8 mouse cellular contexts compared by ENCODE assay signal in the genomic region with DNA sequence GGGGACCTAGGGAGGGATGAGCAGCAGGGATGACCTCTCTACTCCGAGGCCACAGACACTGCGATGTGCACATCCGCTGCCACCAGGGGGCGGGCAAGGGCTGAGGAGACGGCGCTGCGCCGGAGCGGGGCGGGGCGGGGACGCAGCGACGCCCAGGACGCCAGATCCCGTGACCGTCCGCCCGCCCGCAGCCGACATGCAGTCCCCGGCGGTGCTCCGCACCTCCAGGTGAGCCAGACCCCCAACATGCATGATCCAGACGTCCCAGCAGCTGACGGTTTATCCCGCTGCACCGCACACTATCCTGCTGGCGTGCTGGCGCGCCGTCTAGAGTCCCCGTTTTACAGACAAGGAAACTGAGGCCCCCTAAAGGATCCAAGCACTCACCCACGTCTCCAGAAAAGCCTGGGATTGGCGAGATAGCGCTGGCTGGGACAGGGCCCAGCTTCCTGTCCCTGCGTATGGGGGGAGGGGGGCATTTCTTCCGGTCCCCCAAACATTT. TPM values are rescaled to one million over a fixed set of nuclear protein-coding genes. Genes with fewer than 3 reads are reported as not detected.
DNase-seq lines count a peak whose midpoint lies in the region; ATAC-seq and TF ChIP-seq lines count a peak whose summit lies in the region.

A gene (plus strand): TSS at position 163 of the 502 bp plus-strand sequence.

- peak; percentile 83 for DNase-seq in ES-CJ7 (ENCODE audit: low read depth, low spot score)
- DNase-seq in forebrain, embryonic 14.5 days (ENCODE audit: low spot score), result peak; percentile 88
- peak; percentile 94 to 95 for DNase-seq in heart, postnatal 14 days
- peak; percentile 80 to 86 for DNase-seq in layer of hippocampus, adult 18-20 months (ENCODE audit: low spot score in 2 of 2)
- peak; percentile 96 for DNase-seq in lung, embryonic 14.5 days
- DNase-seq in thymus, adult 18-20 months, result peak; percentile 62 to 64

- no peaks in the 10 kb centered on the region for H3K27me3 ChIP-seq in forebrain, embryonic 14.5 days (replicated peaks; ENCODE audit: control insufficient read depth, insufficient read depth, low read length)
- peaks cover 23% of the 10 kb centered on the region for H3K27me3 ChIP-seq in lung, embryonic 14.5 days (ENCODE audit: insufficient read depth, low read length)

- TF ChIP-seq CTCF in lung, embryonic 14.5 days (IDR thresholded peaks at IDR 0.05; ENCODE audit: low read depth), result peak; percentile 85

- no peaks in the 10 kb centered on the region for H3K9me3 ChIP-seq in forebrain, embryonic 14.5 days (replicated peaks; ENCODE audit: control insufficient read depth, low read length)
- no peaks in the 10 kb centered on the region for H3K9me3 ChIP-seq in lung, embryonic 14.5 days (ENCODE audit: low read depth, low read length)

- WGBS in forebrain, embryonic 14.5 days, result 0% methylated on average over 38 of the region's 38 CpGs
- WGBS in lung, embryonic 14.5 days, result under 1% methylated on average over 38 of the region's 38 CpGs

- H3K27ac ChIP-seq in forebrain, embryonic 14.5 days (ENCODE audit: low read depth, low read length), result no peak within 1 kb of the TSS
- H3K27ac ChIP-seq in lung, embryonic 14.5 days (ENCODE audit: low read depth), result no peak within 1 kb of the TSS

- peak within 1 kb of the TSS; percentile 77 for H3K4me2 ChIP-seq in forebrain, embryonic 14.5 days (ENCODE audit: low read length)
- H3K4me2 ChIP-seq in lung, embryonic 14.5 days, result peak within 1 kb of the TSS; percentile 77

- H3K4me3 ChIP-seq in forebrain, embryonic 14.5 days (ENCODE audit: low read depth, low read length), result peak within 1 kb of the TSS; percentile 61
- peak within 1 kb of the TSS; percentile 65 for H3K4me3 ChIP-seq in lung, embryonic 14.5 days (ENCODE audit: low read depth, low read length)

- intact Hi-C loops in heart, postnatal 14 days (cut with DNase I), result no loop called here

- no peaks in the 10 kb centered on the region for H3K4me1 ChIP-seq in forebrain, embryonic 14.5 days (ENCODE audit: control insufficient read depth, insufficient read depth, low read length)
- peaks cover 12% of the 10 kb centered on the region for H3K4me1 ChIP-seq in lung, embryonic 14.5 days (ENCODE audit: insufficient read depth)

- peaks cover 8% of the 10 kb centered on the region for H3K36me3 ChIP-seq in forebrain, embryonic 14.5 days (ENCODE audit: control insufficient read depth, insufficient read depth, low read length)
- 0 out of 2 replicates have a peak, but pooled peaks cover 8% of the 10 kb centered on the region for H3K36me3 ChIP-seq in lung, embryonic 14.5 days (ENCODE audit: insufficient read depth)

- ATAC-seq in cerebellum, adult (ENCODE audit: insufficient number of reproducible peaks, low FRiP score, low TSS enrichment), result peak; percentile 76
- peak; percentile 91 for ATAC-seq in forebrain, embryonic 14.5 days
- peak; percentile 89 for ATAC-seq in lung, embryonic 14.5 days (ENCODE audit: insufficient read depth)
- ATAC-seq in neutrophil, adult 5-6 weeks (ENCODE audit: extremely low read depth, insufficient number of reproducible peaks, low FRiP score, poor library complexity, severe bottlenecking), result peak; percentile 82

- H3K9ac ChIP-seq in forebrain, embryonic 14.5 days (ENCODE audit: low read length), result peak within 1 kb of the TSS; percentile 75
- peak within 1 kb of the TSS; percentile 66 for H3K9ac ChIP-seq in lung, embryonic 14.5 days

RNA-seq across cellular contexts. Expression of the gene that starts here (rescaled TPM):
- polyA plus RNA-seq in forebrain, embryonic 14.5 days (2014; fragmentation: Nextera tagmentation; extraction: Ambion mirVana), result 8.3 and 8.4 TPM in 2 replicates
- 10 to 100 TPM; 11.9 to 12.9 TPM for total RNA-seq in heart, postnatal 14 days (2021)
- 10 to 100 TPM; 18.2 to 18.3 TPM for total RNA-seq in layer of hippocampus, adult 18-20 months (2021)
- polyA plus RNA-seq in lung, embryonic 14.5 days (2014; fragmentation: Nextera tagmentation; extraction: Ambion mirVana), result 11.2 and 11.5 TPM in 2 replicates
- total RNA-seq in neutrophil, adult 5-6 weeks (2017), result 3.7 and 5.5 TPM in 2 replicates
